Mouse (Mus musculus) liver, adult 2 months (tissue): ENCODE data around the gene Iqca.

Source experiments
- CTCF ChIP-seq: fragments of 200-500 bp; IDR thresholded peaks from 2 replicates; pipeline ENCODE4 v1.5.1; 2011; ENCODE audit warnings: low read depth, low read length, control low read depth
- POLR2A ChIP-seq: fragments of 200-500 bp; IDR thresholded peaks from 2 replicates; pipeline ENCODE4 v1.6.1; 2011; ENCODE audit warnings: low read length, control low read depth; ENCODE audit not compliant: insufficient read depth; ENCODE audit errors: extremely low read depth

DNA sequence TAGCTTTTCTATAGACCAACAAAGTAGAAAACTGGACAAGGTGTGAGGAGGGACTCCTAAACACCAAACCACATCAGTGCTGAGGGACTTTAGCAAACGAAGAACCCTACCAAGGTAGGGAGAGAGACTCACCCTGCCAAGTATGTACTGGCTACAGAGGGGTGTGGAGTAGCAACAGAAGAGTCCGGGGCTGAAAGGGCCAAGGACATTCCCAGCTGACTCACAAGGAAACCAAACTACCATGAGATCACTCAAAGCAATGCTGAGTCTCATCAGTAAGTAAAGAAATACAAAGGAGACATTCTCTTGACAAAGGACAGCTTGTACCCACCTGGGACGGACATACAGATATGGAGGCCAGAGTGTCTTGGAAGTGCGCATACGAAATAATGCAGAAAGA, 132.9 kb downstream of the Iqca start:
- TF ChIP-seq CTCF (no peak), POLR2A (no peak)
